Mouse (Mus musculus): ENCODE measurements at regions not wholly inside any gene's neighbourhood (a gene's known extent, or its start where the extent isn't known, plus 50 kb on each side); places are given as distances from the start of the nearest gene placed in this dataset.

DNA sequence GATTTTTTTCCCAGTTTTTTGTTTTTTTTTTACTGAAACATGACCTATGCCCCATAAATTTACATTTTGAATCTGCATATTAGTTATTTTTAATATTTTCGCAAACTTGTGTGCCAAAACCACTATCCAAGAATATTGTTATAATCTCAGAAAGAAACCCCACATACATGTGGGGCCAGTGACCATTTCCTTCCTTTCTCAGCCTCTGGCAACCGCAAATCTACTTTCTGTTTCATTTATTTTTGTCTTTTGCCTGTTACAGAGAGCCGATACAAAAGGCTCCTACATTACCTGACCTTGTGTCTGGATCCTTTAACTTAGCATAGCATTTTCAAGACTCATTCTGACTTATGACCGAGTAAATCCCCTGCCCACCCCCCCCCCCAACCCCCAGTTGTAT is 158.8 kb downstream of the Ifng start:
- TF ChIP-seq CTCF (conservative IDR thresholded peaks at IDR 0.05 in 1 of 2, IDR thresholded peaks at IDR 0.05 in 1 of 2; ENCODE audit: low read depth in 2 of 2, low read length in 2 of 2) (no peak), UBTF (IDR thresholded peaks at IDR 0.05; ENCODE audit: low read depth, low read length) (no peak), NRF1 (IDR thresholded peaks at IDR 0.05; ENCODE audit: low read depth, low read length) (no peak)
